Mouse (Mus musculus) c-Kit-positive CD71-positive TER-119-positive erythroid progenitor cells, embryonic 14.5 days (primary cell): ENCODE data around the gene Zfp874a.
A peak's percentile ranks its signal among the peaks of the same experiment; 100 is the strongest.
"Not testable (repeated sequence)": the region's sequence is repeated elsewhere in the genome, so short reads cannot be mapped to it uniquely, and the experiment has no call there.

Source experiments
- DNase-seq: peaks from one replicate; pipeline ENCODE4 v3.0.0-alpha.2; 2013; ENCODE audit warnings: low spot score

Zfp874a gene

DNA sequence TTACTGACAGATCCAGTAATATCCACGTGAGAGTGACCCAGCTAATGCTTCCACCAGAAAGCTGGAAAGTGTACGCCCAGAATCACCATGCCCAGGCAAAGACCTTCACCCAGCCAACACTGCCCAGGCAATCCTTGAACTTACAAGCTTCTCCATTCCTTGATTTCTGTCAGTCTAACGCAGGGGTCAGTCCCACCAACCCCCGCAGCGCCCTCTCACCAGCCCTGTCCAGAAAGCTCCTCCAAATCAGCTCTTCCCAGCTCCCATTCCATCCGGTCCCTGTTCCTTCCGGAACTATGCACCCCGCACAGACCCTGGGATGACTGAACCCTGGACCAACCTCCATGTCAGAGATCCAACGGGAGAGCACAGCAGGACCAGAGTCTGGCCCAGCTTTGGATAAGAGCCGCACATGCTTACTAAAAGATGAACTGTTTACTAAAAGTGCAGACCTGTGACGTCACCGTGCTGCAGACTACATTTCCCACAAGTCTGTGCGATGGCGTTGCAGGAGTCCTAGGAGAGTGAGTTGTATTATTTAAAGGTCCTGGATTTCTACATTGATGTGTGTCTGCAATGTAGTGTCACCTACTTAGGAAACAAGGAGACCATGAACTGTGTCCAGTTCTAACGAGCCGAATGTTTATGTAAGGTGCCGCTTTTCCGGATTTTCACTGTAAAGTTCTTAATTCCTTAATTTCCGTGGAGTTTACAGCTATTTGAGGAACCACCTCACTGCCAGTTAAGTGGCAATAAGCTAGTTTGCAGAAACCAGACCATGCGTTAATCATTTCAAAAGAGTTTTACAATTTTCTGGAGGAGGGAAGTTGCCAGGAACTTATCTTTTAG lies at the start of gene Zfp874a:
Gene Zfp874a (minus strand): TSS at position 453 of the 849 bp plus-strand sequence.
- peak; percentile 77 for DNase-seq

- no peak for DNase-seq
These were observed 49.5 kb upstream of the Zfp874a start for GRCm38 (mm10) chr13:67500908-67501307.

DNA sequence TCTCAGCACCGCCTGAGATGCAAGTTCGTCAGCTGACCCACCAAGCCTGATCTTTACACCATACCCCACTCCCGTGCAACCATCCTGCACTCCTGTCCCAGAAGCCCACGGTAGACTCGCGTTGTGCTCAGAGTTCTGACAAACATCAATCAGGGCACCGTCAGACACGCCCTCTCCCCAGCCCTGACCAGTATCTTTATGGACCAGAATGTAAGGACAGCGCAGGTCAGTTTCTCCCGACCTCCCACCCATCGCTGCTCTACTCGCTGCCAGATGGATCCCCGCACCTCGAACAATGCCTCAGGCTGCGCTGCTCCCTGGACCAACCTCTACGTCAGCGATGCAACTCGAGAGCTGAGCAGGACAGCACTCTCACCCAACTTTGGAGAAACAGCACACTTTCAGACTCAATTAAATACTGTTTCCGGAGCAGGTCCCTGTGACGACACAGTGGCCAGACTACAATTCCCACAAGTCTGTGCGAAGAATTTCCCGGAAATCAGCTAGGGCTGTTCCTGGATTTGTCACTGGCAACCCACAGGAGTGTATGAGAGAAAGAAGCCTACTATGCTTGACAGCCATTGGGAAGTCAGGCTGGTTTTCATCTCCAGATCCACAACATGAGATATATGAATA lies 48.8 kb upstream of the Zfp874a start, which contains the start of gene Zfp58:
Gene Zfp58 (minus strand): TSS at position 472 of the 636 bp plus-strand sequence.
- peak; percentile 80 for DNase-seq

- DNase-seq: no peak
These were observed 44.2 kb upstream of the Zfp874a start for GRCm38 (mm10) chr13:67495631-67496030.

DNA sequence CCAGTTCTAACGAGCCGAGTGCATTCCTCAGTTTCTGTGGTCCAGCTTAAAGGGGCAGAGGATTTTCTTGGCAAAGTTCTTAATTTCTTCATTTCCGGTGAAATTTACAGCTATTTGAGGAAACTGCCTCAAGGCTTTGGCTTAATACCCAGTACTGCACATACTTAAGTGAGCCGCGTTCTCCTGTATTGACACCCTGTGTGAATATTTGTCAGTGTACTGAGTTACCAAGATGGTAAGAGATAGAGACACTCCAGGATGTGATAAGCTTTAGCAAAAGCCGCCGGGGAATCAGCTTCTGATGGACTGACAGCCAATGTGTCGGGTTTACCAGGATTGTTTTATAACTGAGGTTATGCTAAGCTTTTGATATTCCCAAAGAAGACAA lies 33.0 kb upstream of the Zfp874a start:
- no peak for DNase-seq

- peak; percentile 86 for DNase-seq
These were observed 32.4 kb upstream of the Zfp874a start, which contains the start of gene Zfp874b for GRCm38 (mm10) chr13:67483625-67484423. Gene Zfp874b, minus strand, starts transcription at chr13:67484258.

DNA sequence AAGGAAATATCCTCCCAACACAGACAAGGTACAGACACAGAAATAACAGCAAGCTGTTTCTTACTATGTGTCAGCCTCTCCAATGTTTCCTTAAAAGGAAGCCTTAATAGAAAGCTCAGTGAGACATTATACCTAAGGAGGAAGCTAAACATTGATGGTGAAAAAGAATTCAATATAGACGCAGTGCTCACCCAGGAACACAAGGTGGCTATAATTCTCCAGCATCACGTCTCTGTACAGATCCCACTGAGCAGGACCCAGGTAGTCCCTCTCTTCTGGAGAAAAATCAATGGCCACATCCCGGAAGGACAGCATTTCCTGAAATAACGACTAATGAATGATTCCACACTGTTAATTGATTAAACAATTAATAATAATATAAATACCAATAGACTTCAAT lies 30.1 kb upstream of the Zfp874a start:
- no peak for DNase-seq

DNA sequence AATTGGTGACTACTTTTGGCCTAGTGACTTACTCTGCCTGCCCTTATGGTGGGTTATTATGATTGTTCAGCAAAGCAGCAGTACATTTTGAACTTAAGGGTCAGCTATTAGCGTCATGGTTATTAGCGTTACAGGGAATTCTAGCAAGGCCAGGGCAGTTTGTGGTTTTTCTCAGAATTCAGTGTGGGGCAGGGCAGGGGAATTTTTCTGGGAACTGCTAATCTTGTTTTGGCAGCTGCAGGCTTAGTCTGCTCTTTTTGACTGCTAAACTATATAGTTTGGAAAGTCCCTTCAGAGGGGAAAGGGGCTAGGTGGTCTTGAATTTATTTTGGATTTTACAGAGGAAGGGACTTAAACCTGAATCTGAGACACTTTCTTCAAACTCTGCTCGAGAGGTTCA lies 17.9 kb upstream of the Zfp874a start:
- peak; percentile 51 for DNase-seq

DNA sequence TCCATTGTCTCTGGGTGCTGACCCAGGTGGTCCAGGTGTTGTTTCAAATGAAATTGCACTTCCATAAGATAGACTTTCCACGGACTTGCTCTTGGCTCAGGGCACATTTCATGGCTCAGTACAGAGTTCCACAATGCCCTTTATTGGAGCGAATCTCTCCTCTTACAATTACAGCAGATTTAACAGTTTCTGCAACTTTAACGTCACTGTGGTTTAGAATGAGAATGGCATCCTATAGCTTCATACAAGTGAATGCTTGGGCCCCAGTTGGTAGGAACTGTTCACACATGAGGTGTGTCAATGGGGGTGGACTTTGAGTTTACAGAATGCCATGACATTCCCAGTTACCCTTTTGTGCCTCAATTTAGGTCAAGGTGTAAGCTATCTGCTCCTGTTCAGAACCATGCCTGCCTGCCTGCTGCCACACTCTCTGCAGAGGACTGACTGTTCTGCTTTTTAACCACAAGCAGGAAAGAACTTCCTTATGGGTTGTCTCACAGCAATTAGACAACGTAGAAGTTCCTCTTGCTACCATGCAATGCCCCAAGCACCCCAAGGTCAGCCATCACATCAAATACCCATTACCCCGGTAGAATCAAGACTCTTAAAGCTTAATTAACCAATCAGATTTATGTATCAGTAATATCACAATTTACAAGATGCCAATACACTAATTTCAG lies 12.2 kb upstream of the Zfp874a start:
- DNase-seq: not testable (repeated sequence)

DNA sequence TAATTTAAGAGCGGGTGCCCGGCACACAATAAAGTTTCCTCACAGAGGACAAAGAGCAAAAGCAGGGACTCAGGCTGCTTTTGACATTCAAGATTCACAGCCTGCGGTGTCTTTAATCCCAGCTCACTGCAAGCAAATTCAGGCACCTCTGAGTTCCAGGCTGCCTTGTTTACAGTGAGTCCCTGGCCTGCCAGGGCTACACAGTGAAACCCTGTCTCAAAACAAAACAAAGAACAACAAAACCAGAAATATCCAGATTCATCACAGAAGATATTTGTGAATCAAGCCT lies 541 bp upstream of the Zfp874a start:
- DNase-seq: no peak

GRCm38 (mm10) chr13:67437095-67437494 lies 14.3 kb downstream of the Zfp874a start:
- DNase-seq: not testable (repeated sequence)

- no peak for DNase-seq
These were observed 23.3 kb downstream of the Zfp874a start for GRCm38 (mm10) chr13:67428116-67428515.

DNA sequence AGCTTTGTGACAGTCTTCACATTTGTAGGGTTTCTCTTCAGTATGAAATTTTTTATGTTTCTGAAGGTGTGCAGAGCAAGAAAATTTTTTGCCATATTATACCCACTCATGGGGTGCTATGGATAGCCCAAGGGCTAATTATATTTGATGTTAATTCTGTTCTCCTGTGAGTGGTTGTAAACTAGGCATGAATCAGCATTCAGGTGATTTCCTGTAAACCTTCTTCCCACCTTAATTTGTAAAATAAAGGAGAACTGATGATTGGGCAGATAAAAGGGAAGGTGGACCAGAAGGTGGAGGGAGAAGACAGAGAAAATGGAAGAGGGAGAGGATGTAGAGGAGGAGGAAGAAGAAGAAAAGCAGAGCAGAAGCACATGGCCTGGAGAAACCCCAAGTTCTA lies 25.7 kb downstream of the Zfp874a start:
- DNase-seq: not testable (repeated sequence)

GRCm38 (mm10) chr13:67422532-67422931 lies 28.9 kb downstream of the Zfp874a start:
- DNase-seq: not testable (repeated sequence)

- peak; percentile 37 for DNase-seq
These were observed 30.1 kb downstream of the Zfp874a start, which contains the start of gene Zfp459 for GRCm38 (mm10) chr13:67421207-67421857. Gene Zfp459, minus strand, starts transcription at chr13:67421418.

- no peak for DNase-seq
These were observed 30.7 kb downstream of the Zfp874a start for GRCm38 (mm10) chr13:67420558-67421206.

DNA sequence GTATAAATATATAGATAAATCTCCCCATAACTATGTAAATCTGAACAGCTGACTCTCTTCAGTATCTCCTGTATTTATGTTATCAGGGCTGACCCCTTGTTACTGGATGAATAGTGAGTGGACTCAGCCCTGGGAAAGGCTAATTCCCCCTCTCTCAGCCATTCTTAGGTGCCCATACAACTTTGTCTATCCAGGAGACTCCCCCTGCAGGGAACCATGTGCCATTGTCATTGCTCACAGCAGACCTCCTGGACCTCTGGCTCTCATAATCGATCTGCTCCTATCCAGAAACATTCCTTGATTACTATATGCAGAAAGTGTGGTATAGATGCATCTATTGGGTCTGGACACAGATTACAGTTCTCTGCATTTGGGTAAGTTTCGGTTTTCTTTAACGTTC lies 34.6 kb downstream of the Zfp874a start:
- no peak for DNase-seq

DNA sequence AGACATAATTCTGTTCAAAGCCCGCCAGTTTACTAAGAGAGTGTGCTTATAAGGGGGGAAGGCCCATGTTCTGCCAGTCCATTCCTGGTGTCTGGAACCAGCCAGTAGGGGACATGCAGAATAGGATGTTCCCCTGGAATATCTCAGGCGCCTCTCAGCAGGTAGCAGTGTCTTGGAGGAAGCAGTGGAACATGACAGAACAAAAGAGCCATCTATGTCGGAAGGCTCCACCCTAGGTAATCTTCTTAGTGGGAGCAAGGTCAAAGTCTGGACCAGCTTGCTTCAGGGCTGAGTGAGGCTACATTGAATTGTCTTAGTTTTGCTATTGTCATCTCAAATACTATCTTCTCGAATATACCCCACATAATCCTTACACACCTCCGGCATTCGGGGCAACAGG lies 35.7 kb downstream of the Zfp874a start:
- no peak for DNase-seq

- not testable (repeated sequence) for DNase-seq
These were observed 37.8 kb downstream of the Zfp874a start for GRCm38 (mm10) chr13:67413634-67414033.

- peak; percentile 67 for DNase-seq
These were observed 52.1 kb downstream of the Zfp874a start, which contains the start of gene Zfp429 for GRCm38 (mm10) chr13:67399183-67399903. Gene Zfp429, minus strand, starts transcription at chr13:67399819.
